Mouse (Mus musculus) thymus, postnatal 36 days (tissue): ENCODE measurements around the gene Diaph2.
A peak's percentile ranks its signal among the peaks of the same experiment; 100 is the strongest.
"Not testable (repeated sequence)": the region's sequence is repeated elsewhere in the genome, so short reads cannot be mapped to it uniquely, and the experiment has no call there.

ENCODE experiments used
- DNase-seq, 2 experiments: peaks; one replicate each; pipeline ENCODE4 v3.0.0; 2022; ENCODE audit warnings: mixed read lengths in 2 of 2

Gene Diaph2

DNA sequence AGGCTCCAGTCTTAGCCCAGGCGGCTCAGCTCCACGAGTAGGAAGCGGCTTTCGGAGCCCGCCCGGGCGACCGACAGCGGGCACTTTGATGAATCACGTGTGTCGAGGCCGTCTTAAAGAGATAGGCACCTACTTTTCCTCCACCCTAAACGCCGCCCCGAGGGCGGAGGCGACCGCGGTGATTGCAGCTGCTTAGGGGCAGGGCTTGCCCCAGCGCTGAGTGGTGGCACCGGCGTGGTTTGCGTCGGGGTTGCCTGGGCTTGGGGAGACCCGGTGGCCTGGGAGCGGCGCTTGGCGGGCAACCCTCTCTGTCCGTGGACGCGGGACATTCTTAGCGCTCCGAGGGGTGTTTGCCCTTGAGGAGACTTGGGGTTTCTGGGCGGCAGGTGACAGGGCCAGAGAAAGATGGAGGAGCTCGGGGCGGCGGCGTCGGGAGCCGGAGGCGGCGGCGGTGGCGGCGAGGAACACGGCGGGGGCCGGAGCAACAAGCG is at the start of gene Diaph2:
Gene Diaph2, plus strand, starts transcription at position 172 of the 491 bp plus-strand sequence.
- DNase-seq: peak; percentile 81 to 86

DNA sequence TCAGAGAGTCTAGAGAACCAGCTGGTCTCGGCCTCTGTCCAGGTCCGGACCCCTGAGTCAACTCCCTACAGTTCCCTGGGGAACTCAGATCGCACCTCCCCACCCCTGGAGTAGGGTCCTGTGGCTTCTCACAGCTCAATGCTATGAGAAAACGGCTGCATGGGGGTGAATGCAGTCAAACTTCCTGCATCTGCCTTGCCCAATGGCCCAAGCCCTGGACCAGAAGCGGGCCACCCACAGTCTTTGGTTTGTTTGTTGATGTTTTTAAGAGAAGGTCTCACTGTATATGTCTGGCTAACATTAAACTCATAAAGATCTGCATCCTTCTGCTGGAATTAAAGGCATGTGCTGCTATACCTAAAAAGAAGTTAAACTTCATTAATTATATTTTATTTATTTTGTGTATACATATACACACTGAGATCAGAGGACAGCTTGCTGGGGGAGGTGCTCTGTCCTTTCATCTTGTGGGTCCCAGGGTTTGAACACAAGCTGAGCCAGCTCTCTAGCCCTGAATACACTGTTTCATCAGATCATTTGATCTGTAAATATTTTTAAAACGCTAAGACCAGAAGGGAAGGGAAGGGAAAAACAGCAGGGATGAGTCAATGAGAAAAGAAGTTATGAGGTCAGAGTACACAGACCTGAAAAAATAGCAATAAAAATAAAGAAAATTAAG is 47.8 kb upstream of the Diaph2 start:
- no peak for DNase-seq

DNA sequence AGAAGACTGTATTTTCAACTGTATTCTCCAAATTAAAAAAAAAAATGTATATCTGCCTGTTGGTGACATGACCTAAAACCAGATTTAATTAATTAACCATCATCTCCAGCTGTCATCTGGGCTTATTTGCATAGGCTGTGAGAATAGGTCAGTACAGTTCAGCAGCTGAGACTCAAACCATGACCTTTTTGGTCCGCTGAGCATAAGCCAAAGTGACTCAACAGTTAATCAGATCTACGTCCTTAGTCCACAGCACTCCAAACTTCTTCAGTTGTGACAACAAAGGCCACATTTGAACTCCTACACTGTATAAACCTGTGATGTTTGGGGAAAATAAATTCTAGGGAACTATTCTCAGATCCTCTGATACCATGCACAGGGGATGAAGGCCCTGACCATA is 39.9 kb upstream of the Diaph2 start:
- no peak for DNase-seq

DNA sequence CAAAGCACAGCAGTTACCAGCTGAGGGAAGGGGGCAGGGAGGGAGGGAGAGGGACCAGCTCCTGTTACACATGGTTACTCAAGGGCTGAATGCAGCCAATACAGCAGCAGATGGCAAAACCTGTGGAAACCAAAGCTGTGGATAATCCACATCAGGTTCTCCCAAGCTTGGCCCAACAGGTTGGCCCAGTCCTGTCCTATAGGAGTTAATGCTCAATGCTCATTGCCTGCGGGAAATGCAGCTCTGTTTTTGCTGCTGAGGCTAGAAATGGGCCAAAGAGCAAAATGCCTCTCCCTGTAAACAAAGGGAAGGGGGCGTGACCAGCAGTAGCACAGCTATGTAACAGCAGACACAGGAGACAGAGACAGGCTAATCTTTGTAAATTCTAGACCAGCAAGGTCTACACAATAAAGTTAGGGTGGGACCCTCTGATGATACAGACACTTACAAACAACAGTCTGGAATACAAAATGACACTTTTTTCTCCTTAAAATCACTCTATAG is 20.8 kb upstream of the Diaph2 start:
- DNase-seq: no peak

DNA sequence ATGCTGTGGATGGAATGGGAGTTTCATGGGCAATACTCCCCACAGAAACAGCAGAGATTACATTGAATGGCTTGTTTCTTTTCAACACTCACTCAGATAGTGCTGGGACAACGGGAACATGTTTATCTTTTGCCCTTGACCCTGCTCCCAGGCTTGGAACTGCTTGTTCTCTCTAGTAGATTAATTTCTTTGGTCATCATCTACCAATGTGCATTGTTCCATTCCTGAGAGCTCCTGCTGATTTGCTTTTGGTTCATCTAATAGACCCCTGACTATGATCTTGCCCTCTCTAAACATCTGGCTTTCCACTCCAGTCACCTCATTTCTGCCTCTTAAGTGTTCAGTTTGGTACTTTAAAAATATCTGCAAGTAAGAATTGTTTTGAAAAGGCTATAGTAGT is 13.0 kb upstream of the Diaph2 start:
- no peak for DNase-seq

DNA sequence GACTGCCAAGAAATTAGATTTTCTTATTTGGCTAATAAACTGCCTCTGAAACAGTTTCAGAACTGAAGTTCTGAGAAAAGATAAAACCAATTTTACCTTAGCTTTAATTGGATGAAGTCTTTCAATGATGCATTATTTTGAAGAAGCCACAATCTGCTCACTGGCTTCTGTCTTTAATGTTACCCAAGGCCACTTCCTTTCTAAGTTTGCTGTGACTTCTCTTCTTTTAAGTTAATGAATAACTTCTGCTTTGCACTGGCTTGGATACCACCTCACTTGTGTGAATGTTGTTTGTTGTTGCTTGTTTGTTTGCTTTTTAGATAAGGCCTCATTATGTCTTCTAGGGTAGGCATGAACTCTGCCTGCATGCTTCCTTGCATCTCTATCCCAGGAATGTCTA is 10.3 kb upstream of the Diaph2 start:
- DNase-seq: no peak

DNA sequence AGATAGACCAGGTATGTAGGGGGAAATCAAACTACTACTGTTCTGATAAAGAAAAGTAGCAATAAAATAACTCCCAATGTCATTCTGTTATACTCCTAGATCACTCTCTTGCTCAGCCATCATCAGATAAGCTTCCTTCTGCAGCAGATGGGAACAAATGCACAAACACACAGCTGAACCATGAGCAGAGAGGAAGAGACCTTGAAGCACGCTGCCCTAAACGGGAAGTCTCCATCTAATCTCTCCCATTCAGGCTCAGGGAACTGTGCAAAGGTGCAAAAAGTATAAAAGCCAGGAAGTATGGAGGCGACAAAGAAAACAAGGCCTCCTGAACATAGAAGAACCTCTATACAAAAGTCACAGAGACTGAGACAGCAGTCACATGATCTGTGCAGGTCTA is 6.6 kb upstream of the Diaph2 start:
- DNase-seq: no peak

DNA sequence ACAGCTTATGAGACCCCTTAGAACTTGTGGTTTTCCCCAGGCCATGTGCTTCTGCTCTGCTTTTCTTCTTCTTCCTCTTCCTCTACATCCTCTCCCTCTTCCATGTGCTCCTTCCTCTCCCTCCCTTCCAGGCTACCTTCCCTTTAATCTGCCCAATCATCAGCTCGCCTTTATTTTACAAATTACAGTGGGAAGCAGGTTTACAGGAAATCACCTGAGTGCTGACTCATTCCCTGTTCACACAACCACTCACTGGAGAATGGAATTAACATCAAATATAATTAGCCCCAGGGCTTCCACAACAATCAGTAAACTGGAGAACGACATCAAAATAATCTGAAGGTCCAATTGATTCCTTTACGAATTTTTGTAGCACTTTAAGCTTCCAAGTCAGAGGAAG is 3.6 kb upstream of the Diaph2 start:
- DNase-seq: no peak

DNA sequence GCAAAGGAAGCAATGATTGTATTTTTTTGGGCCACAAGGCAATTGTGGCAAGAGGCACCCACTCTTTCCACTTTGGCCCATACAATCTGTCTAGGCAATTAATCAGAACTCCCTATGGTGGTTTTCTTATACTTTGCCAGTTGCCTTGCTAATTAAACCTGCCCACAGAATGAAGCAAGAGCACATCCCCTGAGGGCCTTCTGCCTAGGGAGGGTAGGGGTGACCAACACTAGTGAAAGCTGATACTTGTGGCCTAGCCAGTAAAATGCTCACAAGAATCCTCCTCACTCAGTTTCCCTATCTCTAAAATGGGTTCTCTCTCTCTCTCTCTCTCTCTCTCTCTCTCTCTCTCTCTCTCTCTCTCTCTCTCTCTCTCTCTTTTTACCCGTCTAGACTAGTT is 440 bp upstream of the Diaph2 start:
- DNase-seq: no peak

DNA sequence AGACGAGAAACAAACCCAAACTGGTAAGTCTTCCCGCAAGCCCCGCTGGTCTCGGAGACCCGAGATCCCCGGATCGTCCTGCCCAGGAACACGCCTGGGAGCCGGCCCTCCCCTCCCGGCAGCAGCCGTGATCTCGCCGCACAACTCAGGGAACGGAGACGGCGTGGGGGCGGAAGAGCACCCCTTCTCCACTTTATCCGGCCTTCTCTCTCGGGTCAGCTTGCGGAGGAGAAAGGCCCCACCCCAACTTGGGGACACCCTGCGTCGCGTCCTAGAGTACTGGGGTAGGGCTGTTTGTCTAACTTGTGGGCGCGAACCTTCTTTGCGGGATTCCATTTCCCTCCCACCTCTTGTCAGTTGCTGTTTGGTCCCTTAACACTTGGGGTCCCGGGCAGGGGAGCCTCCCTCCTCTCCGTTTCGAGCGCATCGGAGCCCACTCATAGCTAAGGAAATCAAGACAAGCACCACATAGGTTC is 590 bp downstream of the Diaph2 start:
- DNase-seq: no peak

DNA sequence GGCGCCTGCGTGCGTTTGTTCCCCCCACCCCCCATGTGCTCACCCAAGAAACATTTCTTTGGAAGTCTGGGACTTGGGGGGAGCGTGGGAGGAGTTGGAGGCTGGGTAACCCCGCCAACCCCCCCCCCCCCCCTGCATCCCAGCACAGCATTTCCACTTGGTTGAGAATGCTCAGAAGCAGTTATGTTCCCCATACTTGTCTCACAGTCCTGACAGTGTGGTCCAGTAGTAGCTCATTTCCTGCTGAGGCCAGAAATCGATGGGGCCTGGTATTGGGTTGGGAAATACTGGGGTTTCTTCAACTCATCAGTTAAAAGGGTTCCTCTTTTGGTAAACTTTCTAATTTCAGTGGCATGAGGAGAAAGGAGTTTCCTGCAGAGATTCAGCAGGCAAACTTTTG is 1.1 kb downstream of the Diaph2 start:
- DNase-seq: no peak

DNA sequence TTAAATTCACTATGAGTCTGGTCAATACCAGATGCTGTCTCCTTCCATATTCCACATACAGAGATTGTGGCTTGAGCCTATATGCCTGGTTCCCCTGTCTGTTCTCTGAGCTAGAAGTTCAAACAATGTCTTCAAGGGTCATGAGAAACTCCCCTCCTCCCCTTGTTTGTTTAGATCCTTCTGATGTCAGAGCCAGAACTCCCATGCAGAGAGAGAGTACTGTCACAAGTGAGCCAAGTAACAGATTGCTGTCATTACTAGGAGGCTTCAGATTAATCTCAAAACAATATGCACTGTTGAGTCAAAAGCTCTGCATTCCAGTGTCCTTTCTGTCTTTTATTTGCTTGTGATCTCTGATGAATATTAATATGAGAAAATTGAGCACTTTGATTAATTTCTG is 7.1 kb downstream of the Diaph2 start:
- no peak for DNase-seq

DNA sequence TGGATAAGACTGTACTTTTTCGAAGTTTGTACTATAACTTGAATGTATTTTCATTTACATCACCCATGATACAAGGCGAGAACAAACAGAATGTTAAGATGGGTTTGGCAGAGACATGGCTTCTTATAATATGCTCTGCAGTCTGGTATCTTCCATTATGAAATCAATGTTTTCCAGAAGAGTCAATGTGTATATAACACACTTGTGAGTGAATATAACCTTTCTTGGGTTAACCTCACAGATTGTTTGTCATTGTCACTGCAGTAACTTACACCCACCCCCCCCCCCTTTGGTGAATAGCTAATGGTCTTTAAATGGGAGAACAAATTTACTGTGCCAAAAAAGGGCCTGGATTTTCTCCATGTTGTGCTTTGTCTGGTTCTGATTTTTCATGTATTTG is 13.1 kb downstream of the Diaph2 start:
- DNase-seq: no peak

DNA sequence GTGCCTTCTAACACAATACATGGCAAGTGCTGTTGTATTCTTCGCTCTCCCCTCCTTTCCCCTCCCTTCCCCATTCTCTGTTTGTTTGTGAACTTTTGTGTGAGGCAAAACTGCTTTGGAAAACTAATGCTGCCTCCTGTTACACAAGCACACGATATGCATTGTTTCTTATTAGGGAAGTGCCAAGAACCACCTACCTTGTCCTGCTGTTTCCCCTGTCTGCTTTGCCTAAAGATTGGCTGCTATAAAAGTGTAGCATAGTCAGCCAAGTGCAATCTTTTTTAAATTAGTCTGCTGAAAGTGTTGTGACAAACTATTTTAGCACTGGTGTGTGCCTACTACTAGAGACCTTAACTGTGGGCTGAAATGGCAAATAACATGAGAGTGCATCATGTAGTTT is 15.8 kb downstream of the Diaph2 start:
- DNase-seq: no peak

DNA sequence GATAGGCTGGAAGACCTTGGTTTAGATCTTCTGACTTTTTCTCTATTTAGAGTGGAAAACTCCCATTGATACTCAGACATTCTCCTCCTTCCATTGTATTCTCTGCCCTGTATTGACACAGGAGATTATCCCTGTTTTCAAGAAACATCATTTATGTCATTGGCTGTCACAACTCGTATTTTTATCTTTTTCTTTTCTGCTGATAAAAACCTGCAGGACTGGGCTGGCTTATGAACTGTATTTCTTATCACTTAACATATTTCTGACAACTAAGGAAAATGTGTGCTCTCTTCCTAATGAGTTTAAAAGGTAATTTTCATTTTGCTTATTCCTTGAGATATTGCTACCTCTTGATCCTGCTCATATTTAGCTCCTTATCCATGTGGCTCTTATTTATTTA is 17.3 kb downstream of the Diaph2 start:
- no peak for DNase-seq

DNA sequence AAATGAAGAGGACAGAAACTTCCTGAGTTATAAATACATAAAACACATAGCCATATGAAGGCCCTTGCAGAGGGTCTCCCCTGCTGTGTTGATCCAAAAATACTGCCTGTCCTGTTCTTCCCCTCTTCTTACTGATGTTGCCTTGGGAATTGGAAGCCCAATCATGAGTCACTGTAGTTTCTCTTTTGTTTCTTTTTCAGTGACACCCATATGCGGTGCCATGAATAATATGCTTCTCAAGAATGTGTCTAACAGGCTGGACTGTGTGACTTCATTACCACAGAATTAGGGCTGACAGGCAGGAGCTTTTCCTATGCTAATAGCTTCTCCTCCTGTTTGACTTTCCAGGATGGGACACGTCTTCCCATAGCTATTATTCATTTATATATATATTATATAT is 21.1 kb downstream of the Diaph2 start:
- DNase-seq: no peak

DNA sequence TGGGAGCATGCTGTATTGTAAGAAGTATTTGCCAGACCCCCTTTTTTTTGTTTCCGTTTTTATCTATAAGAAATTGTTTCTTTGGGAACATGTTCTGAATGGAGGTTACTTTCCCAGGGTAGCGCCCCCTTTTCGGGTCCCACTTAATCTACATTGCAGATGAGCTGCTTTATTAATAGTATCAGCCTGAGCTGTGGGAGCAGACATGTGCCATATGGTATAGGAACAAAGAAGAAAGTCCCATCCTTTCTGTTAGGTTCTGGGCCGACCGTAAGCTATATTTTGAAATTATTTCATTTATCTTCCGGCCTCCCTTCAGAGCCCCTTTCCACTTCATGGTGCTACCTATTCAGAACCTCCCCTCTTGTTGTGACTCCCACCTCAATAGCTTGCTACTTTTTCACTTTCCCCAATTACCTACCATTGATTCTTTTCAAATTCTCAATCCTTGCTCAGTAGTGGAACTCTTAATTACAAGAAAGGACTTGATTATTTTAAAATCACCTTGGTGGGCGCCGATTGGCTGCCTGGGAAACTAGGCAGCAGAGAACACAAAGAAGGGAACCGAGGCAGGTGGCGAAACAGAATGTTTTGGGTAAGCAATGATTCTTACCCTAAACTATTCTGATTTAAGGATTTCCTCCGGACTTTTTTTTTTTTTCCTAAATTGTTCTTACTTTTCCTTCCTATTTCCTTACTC is 24.2 kb downstream of the Diaph2 start:
- DNase-seq: no peak

DNA sequence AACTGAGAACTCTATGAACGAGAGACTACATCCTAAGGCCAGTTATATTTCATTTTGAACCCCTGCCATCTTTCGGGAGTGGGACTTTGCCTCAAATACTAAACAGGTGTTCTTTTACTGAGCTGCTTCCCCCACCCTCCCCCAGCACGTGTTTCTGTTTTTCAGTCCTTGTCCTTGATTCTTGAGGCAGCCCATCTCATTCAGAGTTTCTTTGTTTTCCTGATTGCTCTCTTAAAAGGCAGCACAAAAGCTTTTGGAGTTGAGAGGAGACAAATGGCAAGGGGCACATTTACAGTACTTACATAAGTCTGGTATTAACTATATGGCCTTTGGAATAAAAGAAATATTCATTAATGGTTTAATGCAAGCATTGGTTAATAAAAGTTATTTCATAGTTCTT is 24.9 kb downstream of the Diaph2 start:
- DNase-seq: no peak

DNA sequence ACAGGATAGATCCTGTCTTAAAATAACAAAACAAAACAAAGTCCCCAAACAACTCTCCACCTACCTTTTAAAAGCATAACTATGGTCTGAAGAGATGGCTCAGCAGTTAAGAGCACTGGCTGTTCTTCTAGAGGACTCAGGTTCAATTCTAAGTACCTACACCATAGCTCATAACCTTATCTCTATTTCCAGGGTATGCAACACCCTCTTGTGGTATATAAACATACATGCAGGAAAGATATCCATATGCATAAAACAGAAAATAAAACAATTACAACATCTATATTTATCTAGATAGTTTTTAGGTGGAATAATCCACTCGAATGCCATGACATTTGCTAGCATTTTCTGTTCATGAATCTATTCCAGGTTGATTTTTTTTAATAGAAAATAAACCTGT is 27.2 kb downstream of the Diaph2 start:
- DNase-seq: no peak

DNA sequence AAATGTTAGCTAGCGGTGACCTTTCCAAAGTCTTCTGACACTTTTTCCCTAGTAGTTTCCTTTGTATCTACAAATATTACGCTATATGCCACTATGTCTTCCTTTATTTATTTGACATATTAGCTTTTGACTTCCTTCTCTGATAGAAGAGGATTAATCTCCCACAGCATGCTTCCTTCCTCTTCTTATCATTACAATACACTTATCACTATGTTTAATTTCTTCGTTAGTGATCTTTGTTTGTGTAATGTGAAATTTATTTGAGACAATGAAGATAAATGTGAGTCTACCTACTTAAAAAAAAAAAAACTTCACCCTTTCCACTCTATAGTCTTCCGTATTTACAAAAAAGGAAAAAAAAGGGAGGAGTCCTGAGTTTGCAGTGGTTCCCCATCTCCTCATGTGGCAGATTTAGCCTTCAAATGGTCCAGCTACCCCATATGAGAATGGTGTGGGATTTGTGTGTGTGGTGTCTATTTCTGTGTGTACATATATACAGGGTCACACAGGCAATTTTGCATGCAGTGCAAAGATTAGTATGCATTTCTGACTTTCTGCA is 27.9 kb downstream of the Diaph2 start:
- DNase-seq: no peak

DNA sequence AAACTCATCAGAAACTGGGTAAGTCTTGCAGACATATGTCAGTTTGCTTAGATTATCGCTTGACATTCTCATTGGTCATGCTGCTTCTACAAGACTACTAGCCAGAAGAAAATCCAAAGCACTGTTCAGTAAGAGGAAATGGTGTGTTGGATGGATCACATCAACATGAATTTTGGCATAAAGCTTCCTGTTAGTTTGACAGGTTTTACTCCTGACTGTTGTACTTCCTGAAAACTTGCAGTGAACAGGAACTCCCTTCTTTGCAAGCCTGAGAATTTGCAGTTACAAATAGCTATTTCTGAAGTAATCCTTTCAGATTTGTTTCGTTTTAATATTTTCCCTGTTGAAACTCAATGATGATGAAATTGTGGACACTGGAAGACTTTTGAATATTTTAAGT is 32.3 kb downstream of the Diaph2 start:
- DNase-seq: no peak

DNA sequence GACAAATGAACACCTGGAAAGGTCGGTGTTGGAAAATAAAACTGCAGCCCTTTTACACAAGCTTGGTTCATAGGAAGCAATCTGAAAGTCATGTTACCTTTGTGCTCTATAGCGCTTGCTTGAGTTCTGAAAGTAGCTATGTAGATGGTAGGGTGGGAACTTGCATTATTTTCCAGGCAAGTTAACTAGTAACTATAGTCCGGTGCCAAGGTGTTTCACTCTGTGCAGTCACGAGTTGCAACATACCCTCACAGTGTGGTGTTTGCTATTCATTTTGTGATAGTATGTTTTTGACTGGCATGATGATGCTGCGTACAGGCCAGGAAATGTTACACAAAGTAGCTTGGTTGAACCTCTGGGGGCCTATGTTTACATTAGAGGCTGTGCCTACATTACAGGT is 34.5 kb downstream of the Diaph2 start:
- DNase-seq: no peak

DNA sequence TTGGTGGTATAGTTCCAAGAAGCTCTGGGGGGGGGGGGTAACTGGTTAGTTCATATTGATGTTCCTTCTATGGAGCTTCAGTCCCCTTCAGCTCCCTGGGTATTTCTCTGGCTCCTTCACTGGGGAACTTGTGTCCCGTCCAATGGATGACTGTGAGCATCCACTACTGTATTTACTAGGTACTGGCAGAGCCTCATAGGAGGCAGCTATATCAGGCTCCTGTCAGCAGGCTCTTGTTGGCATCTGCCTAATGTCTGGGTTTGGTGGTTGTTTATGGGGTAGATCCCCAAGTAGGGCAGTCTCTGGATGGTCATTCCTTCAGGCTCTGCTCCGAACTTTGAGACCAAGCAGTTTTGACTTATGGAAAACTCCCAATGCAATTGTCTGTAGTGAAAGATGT is 50.4 kb downstream of the Diaph2 start:
- not testable (repeated sequence) for DNase-seq

DNA sequence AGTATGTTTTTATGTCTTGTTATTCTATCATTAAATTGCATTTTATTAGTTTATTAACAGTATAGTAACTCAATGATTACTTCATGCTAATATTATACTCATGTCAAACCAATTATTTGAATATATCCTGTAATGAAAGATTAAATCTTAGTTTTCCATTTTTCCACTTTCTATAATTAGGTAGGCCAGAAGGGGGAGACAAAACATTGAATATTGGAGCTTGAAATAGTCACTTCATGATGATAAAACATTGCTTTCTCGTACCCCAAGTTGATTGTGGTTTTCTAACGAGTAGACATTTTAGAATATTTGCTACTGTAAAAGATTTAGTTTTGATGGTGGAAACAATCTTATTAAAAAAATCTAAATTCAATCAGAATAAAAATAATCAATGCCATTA is 82.4 kb downstream of the Diaph2 start:
- no peak for DNase-seq
